Mouse (Mus musculus) cerebellum, adult 2 months (tissue): ENCODE results near the gene Klhl22.

Experiments used
- CTCF ChIP-seq: fragments of 200-500 bp; IDR thresholded peaks from 2 replicates; pipeline ENCODE4 v1.5.1; 2011; ENCODE audit warnings: low read depth, mild to moderate bottlenecking, control low read depth, low read length, moderate library complexity, borderline replicate concordance; ENCODE audit not compliant: insufficient read depth
- POLR2A ChIP-seq: fragments of 200-500 bp; IDR thresholded peaks from 2 replicates; pipeline ENCODE4 v1.6.1; 2011; ENCODE audit warnings: low read length, control low read depth, borderline replicate concordance; ENCODE audit not compliant: insufficient read depth

DNA sequence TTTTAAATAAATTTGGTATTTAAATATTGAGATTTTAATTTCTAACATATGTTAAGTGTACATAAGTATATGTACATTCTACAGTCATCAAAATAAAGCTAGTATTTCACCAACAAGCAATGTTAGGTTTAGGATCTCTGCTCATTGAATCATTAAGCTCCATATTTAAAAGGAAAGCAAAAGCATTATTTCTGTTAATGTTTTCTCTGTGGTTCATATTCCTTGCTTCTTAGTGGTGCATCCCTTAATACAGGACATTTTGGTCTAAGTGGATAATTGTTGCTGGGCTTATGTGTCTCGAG, 36.1 kb upstream of the Klhl22 start:
- TF ChIP-seq POLR2A (no peak), CTCF (no peak)
